Comparison of ENCODE assay signal across 8 mouse cellular contexts in genomic region chr7:38184418-38184745, GRCm38 (mm10). TPM values are rescaled to one million over a fixed set of nuclear protein-coding genes. Genes with fewer than 3 reads are reported as not detected.
DNase-seq lines count a peak whose midpoint lies in the region; ATAC-seq and TF ChIP-seq lines count a peak whose summit lies in the region.

No protein-coding gene starts in this region.

- H3K27me3 ChIP-seq in kidney, adult 2 months (replicated peaks; ENCODE audit: control insufficient read depth, insufficient read depth, low read length), result no peaks in the 10 kb centered on the region
- no peaks in the 10 kb centered on the region for H3K27me3 ChIP-seq in hindbrain, embryonic 15.5 days
- H3K27me3 ChIP-seq in midbrain, embryonic 15.5 days (replicated peaks), result no peaks in the 10 kb centered on the region

- peak overlapping the region; percentile 67 for H3K9ac ChIP-seq in hindbrain, embryonic 15.5 days
- 0 out of 2 replicates have a peak overlapping the region, but pooled peaks have one; percentile 70 for H3K9ac ChIP-seq in midbrain, embryonic 15.5 days

- H3K27ac ChIP-seq in kidney, adult 2 months (ENCODE audit: insufficient read depth, low read depth, low read length), result peak overlapping the region; percentile 74; the same call in 1 of the 2 replicates
- H3K27ac ChIP-seq in cortical plate, adult 2 months (ENCODE audit: insufficient read depth, low read length), result no peak overlapping the region
- peak overlapping the region; percentile 94 for H3K27ac ChIP-seq in hindbrain, embryonic 15.5 days (replicated peaks)
- H3K27ac ChIP-seq in midbrain, embryonic 15.5 days, result no peak overlapping the region; the same call in 1 of the 2 replicates

- WGBS in kidney, adult 2 months, result 6% methylated on average over 1 of the region's 1 CpGs
- WGBS in hindbrain, embryonic 15.5 days, result 70% methylated on average over 1 of the region's 1 CpGs
- WGBS in midbrain, embryonic 15.5 days, result 69% methylated on average over 1 of the region's 1 CpGs

- H3K9me3 ChIP-seq in hindbrain, embryonic 15.5 days, result no peaks in the 10 kb centered on the region
- H3K9me3 ChIP-seq in midbrain, embryonic 15.5 days, result no peaks in the 10 kb centered on the region

- H3K4me1 ChIP-seq in kidney, adult 2 months (ENCODE audit: control insufficient read depth, insufficient read depth, low read length), result peaks cover 2% of the 10 kb centered on the region; the same call in 1 of the 2 replicates
- peaks cover 2% of the 10 kb centered on the region; the same call in 1 of the 2 replicates for H3K4me1 ChIP-seq in cortical plate, adult 2 months (ENCODE audit: control insufficient read depth, insufficient read depth, low read length)
- peaks cover 17% of the 10 kb centered on the region for H3K4me1 ChIP-seq in hindbrain, embryonic 15.5 days (replicated peaks)
- H3K4me1 ChIP-seq in midbrain, embryonic 15.5 days, result peaks cover 17% of the 10 kb centered on the region

- intact Hi-C loops in gastrocnemius, postnatal 14 days (cut with DNase I; ENCODE audit: low total_unique reads), result loop anchor here (5.0 kb wide), 1 partner anchor 83 kb away; no protein-coding TSS in a partner anchor
- intact Hi-C loops in left cerebral cortex, postnatal 4 days (cut with DNase I), result no loop called here

- peak; percentile 44 for DNase-seq in kidney, adult 2 months
- no peak for DNase-seq in kidney, postnatal 25 days
- DNase-seq in gastrocnemius, postnatal 14 days, result no peak
- DNase-seq in left cerebral cortex, postnatal 4 days, result no peak
- no peak for DNase-seq in spleen, postnatal 36 days (ENCODE audit: low spot score in 2 of 2)

- H3K4me2 ChIP-seq in hindbrain, embryonic 15.5 days, result peak overlapping the region; percentile 85
- H3K4me2 ChIP-seq in midbrain, embryonic 15.5 days, result peak overlapping the region; percentile 86

- no peak for TF ChIP-seq CTCF in kidney, adult 2 months (conservative IDR thresholded peaks at IDR 0.05; ENCODE audit: insufficient read depth, insufficient read length, low read depth, low read length)
- no peak for TF ChIP-seq CTCF in cortical plate, adult 2 months (IDR thresholded peaks at IDR 0.05; ENCODE audit: extremely low read depth, insufficient read depth, low read length)

- H3K4me3 ChIP-seq in kidney, adult 2 months (ENCODE audit: insufficient read depth, low read depth, low read length), result peak overlapping the region; percentile 57; the same call in 1 of the 2 replicates
- peak overlapping the region; percentile 55 for H3K4me3 ChIP-seq in cortical plate, adult 2 months (ENCODE audit: insufficient read depth, low read length)
- H3K4me3 ChIP-seq in hindbrain, embryonic 15.5 days, result peak overlapping the region; percentile 56
- H3K4me3 ChIP-seq in midbrain, embryonic 15.5 days, result peak overlapping the region; percentile 53

- H3K36me3 ChIP-seq in kidney, adult 2 months (ENCODE audit: control insufficient read depth, insufficient read depth, low read length), result no peaks in the 10 kb centered on the region
- no peaks in the 10 kb centered on the region for H3K36me3 ChIP-seq in hindbrain, embryonic 15.5 days
- no peaks in the 10 kb centered on the region for H3K36me3 ChIP-seq in midbrain, embryonic 15.5 days (replicated peaks)

- ATAC-seq in hindbrain, embryonic 15.5 days (ENCODE audit: low FRiP score, low read depth), result no peak
- no peak; the same call in 1 of the 2 replicates for ATAC-seq in midbrain, embryonic 15.5 days (replicated peaks)

- no peak for TF ChIP-seq POLR2A in kidney, adult 2 months (IDR thresholded peaks at IDR 0.05; ENCODE audit: low read depth, low read length)
- TF ChIP-seq POLR2A in cortical plate, adult 2 months (IDR thresholded peaks at IDR 0.05; ENCODE audit: extremely low read depth, insufficient read depth, low read length), result no peak

RNA-seq across cellular contexts. Expression of gene 1600014C10Rik, which starts 1.4 kb away (rescaled TPM):
- polyA plus RNA-seq in kidney, adult 2 months (2012; rRNA removed), result 31.0 and 39.7 TPM in 2 replicates
- polyA plus RNA-seq in cortical plate, adult 2 months (2012; rRNA removed), result 24.8 TPM in 2 replicates
- polyA plus RNA-seq in hindbrain, embryonic 15.5 days (2015; fragmentation: Nextera tagmentation; extraction: Ambion mirVana), result 30.8 and 31.1 TPM in 2 replicates
- polyA plus RNA-seq in midbrain, embryonic 15.5 days (2015; fragmentation: Nextera tagmentation; extraction: Ambion mirVana), result 29.5 and 31.9 TPM in 2 replicates
- total RNA-seq in gastrocnemius, postnatal 14 days (2021), result 10 to 100 TPM; 15.8 to 17.9 TPM
- total RNA-seq in left cerebral cortex, postnatal 4 days (2021), result 10 to 100 TPM; 15.5 to 16.5 TPM

RNA-seq across cellular contexts. Expression of gene Plekhf1, which starts 43.4 kb away (rescaled TPM):
- polyA plus RNA-seq in kidney, adult 2 months (2012; rRNA removed), result 6.3 and 6.4 TPM in 2 replicates
- 1.6 and 1.8 TPM in 2 replicates for polyA plus RNA-seq in cortical plate, adult 2 months (2012; rRNA removed)
- 0.76 and 0.88 TPM in 2 replicates for polyA plus RNA-seq in hindbrain, embryonic 15.5 days (2015; fragmentation: Nextera tagmentation; extraction: Ambion mirVana)
- 0.48 and 0.72 TPM in 2 replicates for polyA plus RNA-seq in midbrain, embryonic 15.5 days (2015; fragmentation: Nextera tagmentation; extraction: Ambion mirVana)
- 1 to 10 TPM; 4.9 to 9.7 TPM for total RNA-seq in gastrocnemius, postnatal 14 days (2021)
- under 1 TPM; 0.38 to 0.44 TPM for total RNA-seq in left cerebral cortex, postnatal 4 days (2021)

Comparison
In these comparisons a context has a peak if more than half of its experiments do, and no peak if none do; other contexts are left out.
1. H3K27ac ChIP-seq: peak in kidney, adult 2 months (single experiment) and hindbrain, embryonic 15.5 days (single experiment); none in cortical plate, adult 2 months (single experiment) and midbrain, embryonic 15.5 days (single experiment).
2. Peak in every context shown above with its lines, with median percentiles within 50 percentile points of each other: H3K4me3 ChIP-seq.